Mouse (Mus musculus) neural tube, embryonic 15.5 days (tissue): ENCODE measurements at regions not wholly inside any gene's neighbourhood (a gene's known extent, or its start where the extent isn't known, plus 50 kb on each side); places are given as distances from the start of the nearest gene placed in this dataset.
"Not testable (repeated sequence)": the region's sequence is repeated elsewhere in the genome, so short reads cannot be mapped to it uniquely, and the experiment has no call there.

Experiments
- ATAC-seq: fragments of 200-750 bp; cut with Nextera tagmentation; 2 replicates; pipeline ENCODE4 v1.8.0; 2017; ENCODE audit warnings: mild to moderate bottlenecking, moderate TSS enrichment, moderate library complexity; ENCODE audit not compliant: low FRiP score
- H3K27ac ChIP-seq: fragments of 300-500 bp; sonication (generic); replicated peaks from 2 replicates; pipeline ENCODE4 v1.5.1; 2015; ENCODE audit warnings: mild to moderate bottlenecking, inconsistent platforms
- H3K27me3 ChIP-seq: fragments of 300-500 bp; sonication (generic); replicated peaks from 2 replicates; pipeline ENCODE4 v1.6.1; 2015; ENCODE audit warnings: inconsistent platforms
- H3K36me3 ChIP-seq: fragments of 300-500 bp; sonication (generic); 2 replicates; pipeline ENCODE4 v1.6.1; 2015; ENCODE audit warnings: inconsistent platforms
- H3K4me1 ChIP-seq: fragments of 300-500 bp; sonication (generic); 2 replicates; pipeline ENCODE4 v1.6.1; 2015; ENCODE audit warnings: inconsistent platforms
- H3K4me2 ChIP-seq: fragments of 300-500 bp; sonication (generic); 2 replicates; pipeline ENCODE4 v1.6.1; 2015; ENCODE audit warnings: inconsistent platforms, mild to moderate bottlenecking, moderate library complexity
- H3K4me3 ChIP-seq: fragments of 300-500 bp; sonication (generic); replicated peaks from 2 replicates; pipeline ENCODE4 v1.5.1; 2015; ENCODE audit warnings: mild to moderate bottlenecking, inconsistent platforms
- H3K9ac ChIP-seq: fragments of 300-500 bp; sonication (generic); replicated peaks from 2 replicates; pipeline ENCODE4 v1.6.1; 2015; ENCODE audit warnings: mild to moderate bottlenecking, inconsistent platforms
- H3K9me3 ChIP-seq: fragments of 300-500 bp; sonication (generic); replicated peaks from 2 replicates; pipeline ENCODE4 v1.6.1; 2016; ENCODE audit warnings: inconsistent platforms
- WGBS: fragments of 180-500 bp; shearing (Covaris S2); methylation state at CpG from one replicate; pipeline ENCODE4 v1.1.7; 2015; ENCODE audit warnings: mixed read lengths; 5-methylcytosine and 5-hydroxymethylcytosine counted together

DNA sequence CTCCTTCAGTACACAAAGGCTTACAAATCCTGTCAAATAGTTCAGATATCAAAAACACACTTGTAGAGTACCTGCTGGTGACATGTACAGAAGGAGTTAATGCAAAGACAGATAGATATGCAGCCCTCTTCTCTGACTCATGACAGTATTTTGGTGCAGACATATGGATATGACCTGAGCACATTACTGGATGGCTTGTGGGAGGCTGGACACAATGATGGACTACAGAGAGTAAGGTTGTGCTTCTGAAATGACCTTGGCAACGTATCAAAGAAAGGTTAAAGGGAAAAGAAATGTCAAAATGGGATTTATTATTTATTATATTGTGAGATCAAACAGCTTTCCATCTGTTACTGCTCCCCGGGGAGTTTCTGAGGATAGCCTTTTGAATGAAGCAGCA is 482.7 kb upstream of the Smim15 start:
- Histone ChIP-seq H3K4me2 (no peak overlapping the region), H3K4me3 (no peak overlapping the region), H3K9ac (no peak overlapping the region), H3K9me3 (no peaks in the 10 kb centered on the region), H3K27ac (no peak overlapping the region), H3K27me3 (no peaks in the 10 kb centered on the region), H3K36me3 (no peaks in the 10 kb centered on the region), H3K4me1 (no peaks in the 10 kb centered on the region)
- whole genome bisulfite sequencing = 67% methylated on average over 2 of the region's 2 CpGs
- ATAC-seq = no peak

DNA sequence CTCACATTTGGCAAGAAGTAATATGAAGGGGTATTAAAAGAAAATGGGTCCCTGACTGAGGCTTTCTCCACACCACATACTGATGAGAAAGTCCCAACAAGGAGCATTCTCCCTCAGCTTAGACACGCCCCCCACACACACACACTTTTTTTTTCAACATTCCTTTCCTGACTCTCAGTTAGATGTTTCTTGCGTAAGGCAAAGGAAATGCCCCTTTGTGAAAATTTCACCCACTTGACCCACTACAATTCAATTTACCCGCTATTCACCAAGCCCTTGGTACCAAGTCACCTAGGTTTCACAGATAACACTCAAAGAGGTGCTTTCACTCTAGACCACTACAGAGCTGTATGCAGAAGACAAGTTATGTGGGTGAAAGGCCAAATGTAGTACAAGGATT is 488.3 kb upstream of the Smim15 start:
- Histone ChIP-seq H3K4me2 (no peak overlapping the region), H3K4me3 (no peak overlapping the region), H3K36me3 (no peaks in the 10 kb centered on the region), H3K9ac (no peak overlapping the region), H3K27ac (no peak overlapping the region), H3K4me1 (no peaks in the 10 kb centered on the region), H3K27me3 (no peaks in the 10 kb centered on the region), H3K9me3 (no peaks in the 10 kb centered on the region)
- ATAC-seq = no peak
- 84% methylated on average over 3 of the region's 3 CpGs for WGBS

DNA sequence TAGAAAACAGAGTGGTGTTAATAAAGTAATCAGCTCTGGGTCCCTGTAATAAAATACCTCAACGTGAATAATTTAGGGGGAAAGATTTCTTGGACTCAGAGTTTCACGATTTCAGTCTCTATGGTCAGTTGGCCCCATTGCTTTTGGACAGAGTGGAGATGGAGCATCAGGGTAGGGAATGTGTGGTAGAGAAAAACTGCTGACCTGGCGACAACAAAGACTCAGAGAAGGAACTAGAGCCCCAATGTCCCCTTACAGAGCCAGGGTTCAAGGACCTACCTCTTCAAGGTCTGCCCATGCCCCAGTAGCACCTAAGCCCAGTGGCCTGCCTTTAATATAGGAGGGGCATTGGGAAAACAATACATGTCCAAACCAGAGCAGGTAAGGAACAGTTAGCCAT is 490.2 kb upstream of the Smim15 start:
- WGBS = 78% methylated on average over 3 of the region's 3 CpGs
- no peak for ATAC-seq
- H3K36me3 ChIP-seq = no peaks in the 10 kb centered on the region

DNA sequence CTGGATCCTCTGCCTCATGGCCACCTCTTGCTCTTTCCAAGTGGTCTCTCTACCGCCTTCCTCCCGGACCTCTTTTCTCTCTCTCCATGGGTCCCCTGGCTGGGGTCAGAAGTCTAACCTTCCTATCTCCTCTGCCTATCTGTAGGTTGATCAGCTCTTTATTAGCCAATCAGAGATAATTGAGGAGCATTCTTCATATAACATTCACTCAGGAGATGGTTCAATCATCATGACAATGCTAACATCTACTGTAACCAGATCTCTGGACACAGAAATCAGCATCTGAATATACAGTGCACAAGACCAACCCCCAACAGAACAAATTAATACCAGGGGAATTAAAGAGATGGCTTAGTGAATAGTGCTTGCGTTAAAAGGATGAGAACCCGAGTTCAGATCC is 492.1 kb upstream of the Smim15 start:
- Histone ChIP-seq H3K4me3 (no peak overlapping the region), H3K36me3 (no peaks in the 10 kb centered on the region), H3K9me3 (no peaks in the 10 kb centered on the region), H3K27ac (no peak overlapping the region), H3K9ac (no peak overlapping the region), H3K4me2 (no peak overlapping the region), H3K4me1 (0 out of 2 replicates have a peak, but pooled peaks cover 2% of the 10 kb centered on the region), H3K27me3 (no peaks in the 10 kb centered on the region)
- ATAC-seq = no peak
- 94% methylated on average over 4 of the region's 4 CpGs for WGBS

More for the DNA sequence above, 490.2 kb upstream of the Smim15 start:
- Histone ChIP-seq H3K4me3 (no peak overlapping the region), H3K27me3 (no peaks in the 10 kb centered on the region), H3K27ac (no peak overlapping the region), H3K9me3 (no peaks in the 10 kb centered on the region), H3K4me1 (no peaks in the 10 kb centered on the region), H3K9ac (no peak overlapping the region), H3K4me2 (no peak overlapping the region)

DNA sequence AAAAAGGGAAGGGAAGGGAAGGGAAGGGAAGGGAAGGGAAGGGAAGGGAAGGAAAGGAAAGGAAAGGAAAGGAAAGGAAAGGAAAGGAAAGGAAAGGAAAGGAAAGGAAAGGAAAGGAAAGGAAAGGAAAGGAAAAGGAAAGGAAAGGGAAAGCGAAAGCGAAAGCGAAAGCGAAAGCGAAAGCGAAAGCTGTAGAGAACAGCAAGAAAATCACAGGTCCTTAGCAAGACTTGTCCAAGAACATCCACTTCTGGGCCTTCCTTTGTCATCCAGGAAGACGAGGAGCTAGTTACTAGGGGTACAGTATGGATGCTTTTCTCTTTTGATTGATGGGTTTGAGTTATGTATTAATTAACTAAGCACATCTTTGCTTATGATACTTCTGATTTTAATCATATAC is 494.3 kb upstream of the Smim15 start:
- H3K4me1 ChIP-seq = peaks cover 20% of the 10 kb centered on the region
- 90% methylated on average over 7 of the region's 7 CpGs for WGBS
- H3K9me3 ChIP-seq, H3K36me3 ChIP-seq, H3K9ac ChIP-seq, H3K27me3 ChIP-seq, H3K4me3 ChIP-seq, H3K27ac ChIP-seq, ATAC-seq, H3K4me2 ChIP-seq: not testable (repeated sequence)

DNA sequence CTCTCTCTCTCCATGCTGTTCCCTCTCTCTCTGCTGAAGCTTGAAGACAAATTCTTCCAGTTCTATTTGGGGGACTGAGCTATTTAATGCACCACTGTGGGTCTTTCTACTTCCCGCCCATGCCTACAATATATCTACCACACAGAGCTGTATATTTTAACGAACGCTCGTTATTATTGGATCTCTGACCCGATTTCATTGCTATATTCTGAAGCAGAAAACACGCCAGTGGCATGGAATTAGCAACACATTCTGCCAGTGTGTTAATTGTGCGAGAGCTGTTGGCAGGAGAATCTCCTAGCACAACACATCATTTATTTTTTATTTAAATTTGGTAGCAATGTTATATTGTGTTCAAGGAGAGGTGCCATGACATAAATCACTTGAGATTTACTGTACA is 497.2 kb upstream of the Smim15 start:
- no peaks in the 10 kb centered on the region for H3K36me3 ChIP-seq
- H3K4me2 ChIP-seq = no peak overlapping the region
- H3K9ac ChIP-seq = no peak overlapping the region
- no peaks in the 10 kb centered on the region for H3K9me3 ChIP-seq
- ATAC-seq = 0 out of 2 replicates have a peak, but pooled peaks have one; percentile 14
- H3K27me3 ChIP-seq = no peaks in the 10 kb centered on the region
- H3K27ac ChIP-seq = no peak overlapping the region; the same call in 1 of the 2 replicates
- H3K4me3 ChIP-seq = no peak overlapping the region
- peaks cover 29% of the 10 kb centered on the region for H3K4me1 ChIP-seq
- 49% methylated on average over 7 of the region's 7 CpGs for WGBS

DNA sequence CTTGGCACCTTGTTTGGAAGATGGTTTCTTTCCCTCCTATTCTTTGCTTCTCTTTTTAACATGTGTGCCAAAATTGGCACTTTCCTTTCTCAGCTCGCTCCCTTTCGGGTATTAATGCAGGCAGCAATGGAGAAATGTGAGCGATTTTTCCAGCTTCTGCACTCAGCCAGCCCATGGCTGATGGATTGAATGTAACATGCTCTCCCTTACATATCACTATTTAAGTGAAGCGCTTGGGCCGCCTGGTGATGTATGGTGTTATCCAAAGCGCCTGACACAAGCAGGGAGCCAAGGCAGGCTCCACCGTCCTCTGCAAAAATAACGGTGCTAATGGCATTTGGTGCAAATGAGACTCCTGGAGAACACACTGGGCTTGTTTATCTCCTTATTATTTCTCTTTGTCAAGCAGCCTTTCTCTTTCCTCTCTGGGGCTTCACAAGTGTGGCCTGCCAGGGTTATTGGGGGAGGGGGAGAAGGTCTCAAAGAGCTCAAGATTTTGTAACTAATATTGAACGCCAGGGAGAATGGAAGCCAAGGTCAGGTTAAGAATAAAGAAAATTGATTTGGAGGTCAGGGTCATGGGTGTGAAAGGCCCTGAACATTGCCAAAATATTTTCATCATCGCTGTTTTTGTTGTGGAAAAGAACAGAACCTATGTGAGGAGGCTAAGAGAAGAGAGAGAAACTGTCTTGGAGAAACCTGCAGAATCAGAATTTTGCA is 497.9 kb upstream of the Smim15 start:
- Histone ChIP-seq H3K27me3 (no peaks in the 10 kb centered on the region), H3K27ac (peak overlapping the region; percentile 70), H3K9ac (no peak overlapping the region), H3K4me3 (no peak overlapping the region), H3K9me3 (no peaks in the 10 kb centered on the region), H3K4me1 (peaks cover 37% of the 10 kb centered on the region), H3K36me3 (no peaks in the 10 kb centered on the region), H3K4me2 (peak overlapping the region; percentile 23; the same call in 1 of the 2 replicates)
- ATAC-seq = no peak
- WGBS = 37% methylated on average over 10 of the region's 10 CpGs

DNA sequence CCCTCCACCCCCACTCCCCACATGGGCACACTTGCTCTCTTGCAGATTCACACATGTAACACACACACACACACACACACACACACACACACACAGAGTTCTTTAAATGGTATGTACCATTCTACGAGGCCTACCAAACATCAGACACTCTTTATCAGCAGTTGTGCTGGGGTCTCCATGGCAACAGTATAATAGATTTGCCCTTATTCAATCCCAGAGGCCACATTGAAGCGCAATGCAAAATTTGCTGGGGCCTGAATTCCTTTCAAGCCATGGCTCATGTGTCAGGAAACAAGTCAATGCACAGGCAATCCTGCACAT is 502.7 kb upstream of the Smim15 start:
- H3K4me3 ChIP-seq = no peak overlapping the region
- H3K36me3 ChIP-seq = no peaks in the 10 kb centered on the region
- no peaks in the 10 kb centered on the region for H3K27me3 ChIP-seq
- peaks cover 52% of the 10 kb centered on the region for H3K4me1 ChIP-seq
- no peak overlapping the region for H3K9ac ChIP-seq
- no peaks in the 10 kb centered on the region for H3K9me3 ChIP-seq
- peak overlapping the region; percentile 91 for H3K27ac ChIP-seq
- 9% methylated on average over 2 of the region's 2 CpGs for WGBS
- H3K4me2 ChIP-seq = peak overlapping the region; percentile 31; the same call in 1 of the 2 replicates
- ATAC-seq = peak; percentile 71

DNA sequence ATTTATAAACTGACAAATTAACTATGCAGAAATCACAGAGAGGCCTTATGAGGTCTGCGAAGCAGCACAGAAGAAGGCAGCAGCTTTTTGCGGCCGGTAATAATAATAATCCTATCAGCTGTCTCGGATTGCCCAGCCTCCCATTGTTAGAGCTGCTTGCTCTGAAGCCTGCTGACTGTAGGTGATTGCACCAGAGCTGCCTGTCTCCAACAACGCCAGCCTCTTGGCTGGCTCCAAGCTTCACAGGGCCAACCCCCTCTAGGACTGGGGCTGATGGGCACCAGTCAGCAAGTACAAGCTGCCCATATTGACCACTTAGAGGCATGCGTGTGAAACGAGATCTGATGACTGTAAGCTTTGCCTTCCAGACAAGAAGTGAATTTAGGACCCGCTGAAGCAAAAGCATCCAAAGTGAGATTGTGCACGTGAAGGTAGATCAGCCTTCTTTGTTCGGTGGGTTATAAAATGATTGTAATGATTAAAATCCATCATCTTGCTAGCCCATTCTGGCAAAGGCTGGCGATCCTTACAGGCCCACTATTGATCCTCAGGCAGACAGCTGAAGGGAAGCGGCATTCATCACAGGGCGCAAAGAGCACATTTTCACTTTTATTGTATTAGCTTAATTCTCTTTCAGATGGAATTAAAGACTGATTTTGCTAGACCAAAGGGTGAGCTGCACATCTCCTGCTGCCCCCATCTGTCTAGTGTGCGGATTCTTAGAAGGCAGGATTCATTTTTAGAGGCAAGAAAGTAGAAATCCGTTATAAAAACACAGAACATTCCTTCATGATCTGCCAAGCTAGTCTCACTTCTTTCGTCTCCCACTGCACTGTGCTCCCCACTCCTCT is 503.2 kb upstream of the Smim15 start:
- Histone ChIP-seq H3K4me2 (peak overlapping the region; percentile 31), H3K9ac (no peak overlapping the region)
- WGBS = 20% methylated on average over 16 of the region's 16 CpGs

DNA sequence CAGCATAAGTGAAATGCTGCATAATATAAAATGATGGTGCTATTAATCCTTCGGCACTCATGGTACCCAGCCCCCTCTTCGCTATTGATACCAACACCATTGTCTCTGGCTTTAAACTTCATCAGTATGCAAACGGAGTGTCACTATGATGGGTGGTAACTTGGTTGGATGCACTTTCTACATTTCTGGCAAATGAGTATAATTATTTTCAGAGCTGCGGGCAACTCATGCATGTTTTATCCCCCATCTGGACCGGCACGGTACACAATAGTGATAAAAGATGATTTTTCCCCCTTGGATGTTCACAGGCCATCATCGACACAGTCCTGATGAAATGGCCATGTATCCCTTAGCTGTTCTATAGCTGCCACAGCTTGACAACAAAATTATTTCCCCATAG is 503.9 kb upstream of the Smim15 start:
- peak; percentile 79 for ATAC-seq
- no peaks in the 10 kb centered on the region for H3K9me3 ChIP-seq
- peak overlapping the region; percentile 91 for H3K27ac ChIP-seq
- no peak overlapping the region for H3K4me3 ChIP-seq
- H3K4me1 ChIP-seq = peaks cover 39% of the 10 kb centered on the region
- H3K9ac ChIP-seq = no peak overlapping the region
- WGBS = 24% methylated on average over 7 of the region's 7 CpGs
- H3K27me3 ChIP-seq = no peaks in the 10 kb centered on the region
- H3K36me3 ChIP-seq = no peaks in the 10 kb centered on the region
- peak overlapping the region; percentile 31; the same call in 1 of the 2 replicates for H3K4me2 ChIP-seq

More for the DNA sequence above, 503.2 kb upstream of the Smim15 start:
- H3K4me1 ChIP-seq = peaks cover 46% of the 10 kb centered on the region
- no peaks in the 10 kb centered on the region for H3K36me3 ChIP-seq
- H3K4me3 ChIP-seq = no peak overlapping the region
- peak; percentile 84 for ATAC-seq
- no peaks in the 10 kb centered on the region for H3K9me3 ChIP-seq
- H3K27ac ChIP-seq = peak overlapping the region; percentile 91
- no peaks in the 10 kb centered on the region for H3K27me3 ChIP-seq

DNA sequence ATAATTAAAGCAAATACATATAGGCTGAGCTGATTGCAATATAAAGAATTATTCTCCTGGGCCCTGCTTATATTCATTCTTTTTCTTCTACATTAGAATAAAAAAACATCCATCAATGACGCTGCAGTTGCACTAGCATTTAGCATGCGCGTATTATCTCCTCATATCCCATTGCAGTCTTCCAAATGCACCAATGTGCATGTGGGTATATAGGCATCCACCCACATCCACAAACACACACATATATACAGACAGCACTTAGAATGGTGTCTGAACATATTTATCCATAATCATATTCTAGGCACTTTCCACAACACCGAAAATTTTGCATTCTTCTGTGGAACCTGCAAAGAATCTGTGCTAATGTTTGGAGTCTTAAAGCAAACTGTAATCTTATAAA is 504.4 kb upstream of the Smim15 start:
- H3K9ac ChIP-seq = no peak overlapping the region
- peak overlapping the region; percentile 91 for H3K27ac ChIP-seq
- no peaks in the 10 kb centered on the region for H3K9me3 ChIP-seq
- H3K4me2 ChIP-seq = no peak overlapping the region
- no peak for ATAC-seq
- no peaks in the 10 kb centered on the region for H3K27me3 ChIP-seq
- H3K4me1 ChIP-seq = peaks cover 39% of the 10 kb centered on the region
- WGBS = 44% methylated on average over 4 of the region's 4 CpGs
- no peak overlapping the region for H3K4me3 ChIP-seq
- no peaks in the 10 kb centered on the region for H3K36me3 ChIP-seq

DNA sequence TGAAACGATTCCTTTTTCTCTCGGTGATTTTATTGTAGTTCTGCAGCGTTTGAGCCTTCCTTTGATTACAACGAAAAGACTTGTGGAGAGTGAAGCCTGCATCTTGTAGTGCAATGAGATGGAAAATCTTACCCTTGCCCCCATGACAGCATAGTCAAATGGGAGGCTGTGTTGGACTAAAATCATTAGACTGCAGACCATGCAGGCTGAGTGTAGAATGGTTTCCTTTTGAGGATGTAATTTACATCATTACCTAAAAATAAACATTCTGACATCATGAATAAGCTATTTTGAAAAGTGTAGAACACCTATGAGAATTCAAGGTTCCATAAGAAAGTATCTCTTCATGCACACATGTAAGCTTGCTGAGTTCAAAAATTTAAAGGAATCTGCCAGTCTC is 504.9 kb upstream of the Smim15 start:
- no peaks in the 10 kb centered on the region for H3K9me3 ChIP-seq
- no peaks in the 10 kb centered on the region for H3K27me3 ChIP-seq
- ATAC-seq = no peak
- H3K9ac ChIP-seq = no peak overlapping the region
- H3K4me2 ChIP-seq = no peak overlapping the region
- H3K27ac ChIP-seq = peak overlapping the region; percentile 58
- H3K4me3 ChIP-seq = no peak overlapping the region
- WGBS = 37% methylated on average over 4 of the region's 4 CpGs
- peaks cover 39% of the 10 kb centered on the region for H3K4me1 ChIP-seq
- H3K36me3 ChIP-seq = no peaks in the 10 kb centered on the region
